Mouse (Mus musculus): ENCODE measurements around the gene Gm15737.

- TF ChIP-seq CTCF (IDR thresholded peaks at IDR 0.05; ENCODE audit: low read depth) (no peak), EP300 (IDR thresholded peaks at IDR 0.05; ENCODE audit: low read depth) (no peak)
Observed at GRCm38 (mm10) chr6:92883131-92883900, 14.2 kb downstream of the Gm15737 start.
